Mouse (Mus musculus): Measurements from ENCODE around the gene Usp33.
A peak's percentile ranks its signal among the peaks of the same experiment; 100 is the strongest.

The Usp33 gene

DNA sequence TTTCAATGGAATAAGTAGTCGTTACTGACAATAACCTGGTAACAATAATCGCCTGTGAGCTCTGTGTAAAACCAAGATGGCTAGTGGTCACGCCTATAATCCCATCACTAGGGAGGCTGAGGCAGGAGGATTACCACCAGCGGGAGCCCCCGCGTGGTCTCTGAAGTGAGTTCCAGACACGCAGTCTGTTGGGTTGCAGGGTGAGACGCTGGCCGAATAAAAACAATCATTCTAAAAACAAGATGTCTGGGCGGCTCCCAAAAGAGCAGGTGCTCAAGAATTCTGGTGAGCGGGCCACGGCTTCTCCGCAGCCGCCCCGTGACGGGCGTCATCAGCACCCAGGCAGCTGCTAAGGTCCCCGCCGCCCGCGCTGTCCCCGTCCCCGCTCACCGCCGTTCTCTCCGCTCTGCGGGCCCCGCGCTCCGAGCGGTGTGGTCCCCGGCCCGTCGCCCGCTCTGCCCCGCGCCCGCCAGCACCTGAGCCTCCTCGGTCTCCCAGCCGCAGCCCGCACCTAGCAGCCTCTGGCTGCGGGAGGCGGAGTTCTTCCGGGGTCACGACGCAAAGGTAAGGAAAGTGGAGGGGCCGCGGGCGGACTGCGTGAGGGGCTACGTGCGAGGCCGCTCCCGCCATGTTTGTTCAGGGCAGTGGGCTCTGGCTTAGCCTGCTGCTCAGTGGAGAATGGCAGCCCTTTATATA lies 6.3 kb upstream of the Usp33 start, which contains the start of gene Miga1:
Gene Miga1, minus strand, starts transcription at position 546 of the 696 bp plus-strand sequence.
- no peak for DNase-seq (ENCODE audit: extremely low read depth, insufficient read length, low spot score)

- no peak for DNase-seq (ENCODE audit: extremely low read depth, insufficient read length, low spot score)
Measured at GRCm38 (mm10) chr3:152342961-152343517, 3.2 kb upstream of the Usp33 start.

DNA sequence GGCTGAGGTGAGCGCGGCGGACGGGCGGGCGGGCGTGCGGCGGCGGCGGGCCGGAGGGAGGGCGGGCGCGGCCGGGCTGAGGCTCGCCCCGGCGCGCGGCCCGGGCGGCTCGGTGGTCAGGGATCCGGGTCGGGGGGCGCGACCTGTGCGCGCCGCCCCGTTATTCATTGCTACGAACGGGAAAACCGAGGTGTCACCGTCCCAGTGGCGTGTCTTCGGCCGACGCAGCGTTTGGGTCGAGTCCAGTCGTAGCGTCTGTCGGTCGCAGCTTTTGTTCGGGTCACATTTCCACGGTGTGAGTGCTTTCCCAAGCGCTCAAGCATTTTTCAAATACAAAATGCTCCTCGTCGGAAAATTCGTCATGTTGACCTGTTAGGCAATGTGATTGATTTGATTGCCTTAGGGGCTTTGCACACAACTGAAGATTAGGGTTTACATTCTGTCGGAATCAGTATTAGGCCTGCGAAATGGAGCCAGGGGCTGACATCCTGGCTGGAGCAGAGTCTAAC lies 409 bp downstream of the Usp33 start:
- peak; percentile 59 for DNase-seq (ENCODE audit: extremely low read depth, insufficient read length, low spot score)

- no peak for DNase-seq (ENCODE audit: extremely low read depth, insufficient read length, low spot score)
Measured at GRCm38 (mm10) chr3:152347227-152347626, 949 bp downstream of the Usp33 start.

- DNase-seq (ENCODE audit: extremely low read depth, insufficient read length, low spot score): no peak
Measured at GRCm38 (mm10) chr3:152348011-152348830, 1.9 kb downstream of the Usp33 start.

DNA sequence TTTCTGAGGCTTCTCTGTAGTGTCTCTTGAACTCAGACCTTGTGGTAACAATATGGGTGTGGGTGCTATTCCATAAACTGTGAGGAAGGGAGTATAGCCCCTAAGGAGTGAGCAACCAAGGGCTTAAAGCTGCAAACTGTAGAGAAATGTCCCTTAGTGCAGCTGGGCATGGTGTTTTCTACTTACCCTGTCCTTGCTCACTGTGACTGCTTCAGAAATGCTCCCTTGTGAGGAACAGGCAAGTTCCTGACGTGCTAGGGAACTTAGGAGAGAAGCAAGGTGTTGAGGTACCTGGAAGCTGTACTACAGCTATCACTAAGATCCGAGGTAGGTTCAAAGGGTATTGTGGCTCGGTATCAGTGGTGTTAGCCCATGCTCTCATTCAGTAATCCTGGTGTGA lies 4.2 kb downstream of the Usp33 start:
- DNase-seq (ENCODE audit: extremely low read depth, insufficient read length, low spot score): no peak

GRCm38 (mm10) chr3:152350966-152351365 lies 4.7 kb downstream of the Usp33 start:
- DNase-seq (ENCODE audit: extremely low read depth, insufficient read length, low spot score): no peak

- DNase-seq (ENCODE audit: extremely low read depth, insufficient read length, low spot score): no peak
Measured at GRCm38 (mm10) chr3:152352289-152352688, 6.0 kb downstream of the Usp33 start.

- DNase-seq (ENCODE audit: extremely low read depth, insufficient read length, low spot score): no peak
Measured at GRCm38 (mm10) chr3:152353434-152354177, 7.3 kb downstream of the Usp33 start.

DNA sequence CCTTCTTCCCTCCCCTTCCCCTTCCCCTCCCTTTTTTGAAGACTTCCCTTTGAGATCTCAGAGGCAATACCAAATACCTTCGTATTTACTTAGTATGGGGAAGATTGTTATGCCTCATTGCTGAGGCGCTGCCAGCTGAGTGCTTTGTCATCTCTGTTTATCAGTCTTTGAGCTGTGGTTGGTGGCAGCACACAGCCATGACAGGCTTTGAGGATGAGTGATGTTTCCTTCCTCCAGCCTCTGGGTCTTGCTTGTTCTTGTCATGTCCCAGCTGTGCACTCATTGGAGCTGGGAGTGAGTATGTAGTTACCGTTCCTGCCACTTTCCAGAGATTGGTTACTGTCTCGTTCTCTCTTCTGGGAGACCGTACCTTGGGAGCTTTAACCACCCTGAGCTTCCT lies 9.1 kb downstream of the Usp33 start:
- no peak for DNase-seq (ENCODE audit: extremely low read depth, insufficient read length, low spot score)

GRCm38 (mm10) chr3:152356751-152357150 lies 10.5 kb downstream of the Usp33 start:
- DNase-seq (ENCODE audit: extremely low read depth, insufficient read length, low spot score): no peak

- no peak for DNase-seq (ENCODE audit: extremely low read depth, insufficient read length, low spot score)
Measured at GRCm38 (mm10) chr3:152359151-152359550, 12.9 kb downstream of the Usp33 start.

GRCm38 (mm10) chr3:152364181-152364580 lies 17.9 kb downstream of the Usp33 start:
- DNase-seq (ENCODE audit: extremely low read depth, insufficient read length, low spot score): no peak

DNA sequence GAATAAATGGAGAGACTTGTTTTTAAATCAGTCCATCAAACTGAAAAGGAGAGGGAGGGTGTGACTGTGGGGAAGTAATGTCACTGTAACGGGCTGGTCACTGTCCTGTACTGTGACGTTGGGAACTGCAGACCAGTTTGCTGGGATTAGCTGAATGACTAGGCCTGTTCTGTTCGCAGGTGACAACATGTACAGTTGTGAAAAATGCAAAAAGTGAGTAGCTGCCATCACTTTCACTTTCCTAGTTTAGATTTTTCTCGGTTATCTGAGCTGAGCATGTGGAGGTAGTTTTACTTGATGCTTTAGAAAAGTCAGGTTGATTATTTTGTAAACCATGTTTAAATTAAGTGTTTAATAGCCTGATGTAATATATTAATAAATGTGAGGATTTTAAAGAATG lies 29.8 kb downstream of the Usp33 start:
- DNase-seq (ENCODE audit: extremely low read depth, insufficient read length, low spot score): no peak

- DNase-seq (ENCODE audit: extremely low read depth, insufficient read length, low spot score): no peak
Measured at GRCm38 (mm10) chr3:152384106-152384505, 37.8 kb downstream of the Usp33 start.

DNA sequence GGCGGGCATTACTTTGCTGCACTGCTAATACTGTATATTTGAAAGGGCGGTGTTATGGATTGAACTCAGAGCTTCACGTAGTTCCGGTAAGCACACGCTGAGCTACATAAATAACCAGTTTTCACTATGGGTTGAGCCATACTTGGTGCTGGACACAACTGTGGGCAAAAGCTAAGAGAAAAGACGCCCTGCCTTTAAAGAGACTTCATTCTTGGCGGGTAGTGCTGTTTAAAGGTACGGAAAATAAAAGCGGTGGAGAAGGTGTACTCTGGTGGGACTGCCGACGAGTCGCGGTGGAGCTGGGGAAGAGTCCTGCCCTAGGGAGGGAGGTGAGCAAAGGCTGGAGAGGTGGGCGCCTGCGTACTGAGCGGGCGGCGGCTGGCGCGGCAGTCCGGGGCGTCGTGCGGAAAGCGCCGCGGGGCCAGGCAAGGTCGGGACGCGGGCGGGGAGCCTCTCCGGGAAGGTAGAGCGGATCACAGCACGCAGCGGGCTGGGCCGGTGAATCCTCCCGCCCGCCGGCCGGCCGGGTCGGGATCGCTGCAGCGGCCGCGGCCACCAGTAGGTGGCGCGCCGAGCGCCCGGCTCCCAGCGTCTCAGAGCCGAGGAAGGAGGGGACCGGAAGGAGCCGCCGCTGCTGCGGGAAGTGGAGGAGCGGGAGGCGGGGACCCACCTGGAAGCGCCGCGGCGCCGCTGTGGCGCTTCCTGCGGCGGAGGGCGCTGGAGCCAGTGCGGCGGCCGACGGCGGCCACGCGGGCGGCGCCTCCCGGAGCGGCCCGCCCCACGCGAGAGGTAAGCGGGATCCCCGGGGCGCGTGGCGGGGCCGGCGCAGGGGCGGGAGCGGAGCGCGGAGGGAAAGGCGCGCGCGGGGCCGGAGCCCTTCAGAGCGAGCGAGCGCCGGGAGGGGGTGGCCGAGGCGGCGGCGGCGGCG lies 49.3 kb downstream of the Usp33 start, which contains the start of gene Zzz3:
Gene Zzz3, plus strand, starts transcription at position 124 of the 928 bp plus-strand sequence.
- DNase-seq (ENCODE audit: extremely low read depth, insufficient read length, low spot score): peak; percentile 92

GRCm38 (mm10) chr3:152396278-152396987 lies 50.2 kb downstream of the Usp33 start:
- DNase-seq (ENCODE audit: extremely low read depth, insufficient read length, low spot score): peak; percentile 97

DNA sequence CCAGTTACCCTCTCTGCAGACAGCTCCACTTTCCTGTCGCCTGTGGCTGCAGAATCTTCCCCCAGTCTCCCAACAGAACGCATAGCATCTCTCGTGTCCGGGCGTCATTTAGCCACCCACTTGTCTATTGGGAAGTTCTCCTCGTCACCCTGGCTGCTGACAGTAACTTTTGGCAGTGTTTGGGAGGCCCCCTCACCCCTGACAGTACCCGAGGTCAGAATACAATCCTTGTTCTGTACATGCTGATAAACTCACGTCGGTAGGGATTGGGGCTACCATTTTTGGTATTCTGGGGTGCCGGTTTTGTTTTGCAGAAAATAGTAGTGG lies 50.7 kb downstream of the Usp33 start:
- DNase-seq (ENCODE audit: extremely low read depth, insufficient read length, low spot score): no peak

GRCm38 (mm10) chr3:152397335-152397940 lies 51.2 kb downstream of the Usp33 start:
- no peak for DNase-seq (ENCODE audit: extremely low read depth, insufficient read length, low spot score)

Measured in 3134 (cell line).